Mouse (Mus musculus): Measurements from ENCODE around the gene Ninj2. TPM values are rescaled to one million over a fixed set of nuclear protein-coding genes. Genes with fewer than 3 reads are reported as not detected.
A peak's percentile ranks its signal among the peaks of the same experiment; 100 is the strongest.

Ninj2 gene
- total RNA-seq, 2 experiments from 2014 or later, result not detected

- intact Hi-C loops (cut with DNase I), result loop anchor here (1.0 kb wide), 1 partner anchor 152 kb away; no protein-coding TSS in a partner anchor
Observed at GRCm38 (mm10) chr6:120190912-120191311, 97.8 kb downstream of the Ninj2 start.

GRCm38 (mm10) chr6:120191396-120192170 is 98.4 kb downstream of the Ninj2 start:
- intact Hi-C loops (cut with DNase I), result loop anchor here (2.0 kb wide), 1 partner anchor 83 kb away; no protein-coding TSS in a partner anchor
- no peak for DNase-seq

More at GRCm38 (mm10) chr6:120190912-120191311, 97.8 kb downstream of the Ninj2 start:
- DNase-seq, result peak; percentile 23 to 49

GRCm38 (mm10) chr6:120192211-120192870 is 99.2 kb downstream of the Ninj2 start:
- intact Hi-C loops (cut with DNase I), result loop anchor here (2.0 kb wide), 1 partner anchor 84 kb away; no protein-coding TSS in a partner anchor
- DNase-seq, result peak; percentile 83 to 86

- DNase-seq, result peak; percentile 87 to 92
- intact Hi-C loops (cut with DNase I), result loop anchor here (1.0 to 2.0 kb wide), 2 partner anchors 84 to 192 kb away; no protein-coding TSS in a partner anchor
Observed at GRCm38 (mm10) chr6:120193174-120193573, 100.0 kb downstream of the Ninj2 start.

GRCm38 (mm10) chr6:120193793-120194192 is 100.6 kb downstream of the Ninj2 start:
- intact Hi-C loops (cut with DNase I), result loop anchor here (1.0 to 2.0 kb wide), 2 partner anchors 85 to 192 kb away; no protein-coding TSS in a partner anchor
- no peak for DNase-seq

- intact Hi-C loops (cut with DNase I), result no loop called here
- no peak for DNase-seq
Observed at GRCm38 (mm10) chr6:120194305-120194704, 101.2 kb downstream of the Ninj2 start.

- intact Hi-C loops (cut with DNase I), result loop anchor here (5.0 kb wide), 3 partner anchors 233 to 713 kb away; no protein-coding TSS in a partner anchor
- peak; percentile 40 to 49 for DNase-seq
Observed at GRCm38 (mm10) chr6:120194963-120195362, 101.8 kb downstream of the Ninj2 start.

- DNase-seq, result peak; percentile 24 to 61
- intact Hi-C loops (cut with DNase I), result loop anchor here (5.0 kb wide), 3 partner anchors 235 to 715 kb away; no protein-coding TSS in a partner anchor
Observed at GRCm38 (mm10) chr6:120196837-120197236, 103.7 kb downstream of the Ninj2 start.

- intact Hi-C loops (cut with DNase I), result loop anchor here (5.0 kb wide), 3 partner anchors 236 to 716 kb away; no protein-coding TSS in a partner anchor
- peak; percentile 76 to 86 for DNase-seq
Observed at GRCm38 (mm10) chr6:120197964-120198363, 104.8 kb downstream of the Ninj2 start.

GRCm38 (mm10) chr6:120199638-120200394 is 106.7 kb downstream of the Ninj2 start:
- no peak for DNase-seq
- intact Hi-C loops (cut with DNase I), result loop anchor here (5.0 kb wide), 3 partner anchors 238 to 718 kb away; no protein-coding TSS in a partner anchor

- no peak for DNase-seq
- intact Hi-C loops (cut with DNase I), result no loop called here
Observed at GRCm38 (mm10) chr6:120201956-120202355, 108.8 kb downstream of the Ninj2 start.

GRCm38 (mm10) chr6:120202406-120202805 is 109.3 kb downstream of the Ninj2 start:
- no peak for DNase-seq
- intact Hi-C loops (cut with DNase I), result no loop called here

- intact Hi-C loops (cut with DNase I), result no loop called here
- no peak for DNase-seq
Observed at GRCm38 (mm10) chr6:120206586-120206985, 113.4 kb downstream of the Ninj2 start.

GRCm38 (mm10) chr6:120211536-120211935 is 118.4 kb downstream of the Ninj2 start:
- no peak for DNase-seq
- intact Hi-C loops (cut with DNase I), result no loop called here

GRCm38 (mm10) chr6:120216702-120217101 is 123.6 kb downstream of the Ninj2 start:
- no peak for DNase-seq
- intact Hi-C loops (cut with DNase I), result no loop called here

GRCm38 (mm10) chr6:120219281-120219680 is 126.1 kb downstream of the Ninj2 start:
- intact Hi-C loops (cut with DNase I), result no loop called here
- DNase-seq, result no peak

- DNase-seq, result peak; percentile 74 to 79
- intact Hi-C loops (cut with DNase I), result loop anchor here (1.0 kb wide), 2 partner anchors 79 to 102 kb away; no protein-coding TSS in a partner anchor
Observed at GRCm38 (mm10) chr6:120222669-120223068, 129.5 kb downstream of the Ninj2 start.

- intact Hi-C loops (cut with DNase I), result no loop called here
- DNase-seq, result no peak
Observed at GRCm38 (mm10) chr6:120225355-120225754, 132.2 kb downstream of the Ninj2 start.

- intact Hi-C loops (cut with DNase I), result no loop called here
- DNase-seq, result no peak
Observed at GRCm38 (mm10) chr6:120227068-120227467, 133.9 kb downstream of the Ninj2 start.

- no peak for DNase-seq
Observed at GRCm38 (mm10) chr6:120229806-120230205, 136.7 kb downstream of the Ninj2 start.

More at GRCm38 (mm10) chr6:120229806-120230205, 136.7 kb downstream of the Ninj2 start:
- intact Hi-C loops (cut with DNase I), result no loop called here
